Mouse (Mus musculus): ENCODE results near the gene Brsk2. TPM values are rescaled to one million over a fixed set of nuclear protein-coding genes. Genes with fewer than 3 reads are reported as not detected.

The Brsk2 gene
- polyA plus RNA-seq, 1 experiment from 2014 or later = not detected

GRCm38 (mm10) chr7:141966281-141966680 lies 16.7 kb downstream of the Brsk2 start:
- Histone ChIP-seq H3K79me2 (ENCODE audit: inconsistent target) (no peaks in the 10 kb centered on the region), H3K4me3 (ENCODE audit: inconsistent target) (no peak overlapping the region), H3K36me3 (ENCODE audit: inconsistent target) (no peaks in the 10 kb centered on the region), H3K27ac (no peak overlapping the region)
- 81% methylated on average over 2 of the region's 2 CpGs for WGBS (ENCODE audit: missing documents)

- Histone ChIP-seq H3K4me3 (ENCODE audit: inconsistent target) (no peak overlapping the region), H3K27ac (no peak overlapping the region), H3K79me2 (ENCODE audit: inconsistent target) (no peaks in the 10 kb centered on the region), H3K36me3 (ENCODE audit: inconsistent target) (no peaks in the 10 kb centered on the region)
- 19% methylated on average over 7 of the region's 7 CpGs for WGBS (ENCODE audit: missing documents)
These were observed 23.5 kb downstream of the Brsk2 start for GRCm38 (mm10) chr7:141972831-141973619.

GRCm38 (mm10) chr7:141978003-141978402 lies 28.5 kb downstream of the Brsk2 start:
- no peaks in the 10 kb centered on the region for H3K36me3 ChIP-seq (ENCODE audit: inconsistent target)
- H3K79me2 ChIP-seq (ENCODE audit: inconsistent target) = no peaks in the 10 kb centered on the region
- H3K4me3 ChIP-seq (ENCODE audit: inconsistent target) = no peak overlapping the region
- H3K27ac ChIP-seq = no peak overlapping the region
- WGBS (ENCODE audit: missing documents) = 80% methylated on average over 6 of the region's 6 CpGs

DNA sequence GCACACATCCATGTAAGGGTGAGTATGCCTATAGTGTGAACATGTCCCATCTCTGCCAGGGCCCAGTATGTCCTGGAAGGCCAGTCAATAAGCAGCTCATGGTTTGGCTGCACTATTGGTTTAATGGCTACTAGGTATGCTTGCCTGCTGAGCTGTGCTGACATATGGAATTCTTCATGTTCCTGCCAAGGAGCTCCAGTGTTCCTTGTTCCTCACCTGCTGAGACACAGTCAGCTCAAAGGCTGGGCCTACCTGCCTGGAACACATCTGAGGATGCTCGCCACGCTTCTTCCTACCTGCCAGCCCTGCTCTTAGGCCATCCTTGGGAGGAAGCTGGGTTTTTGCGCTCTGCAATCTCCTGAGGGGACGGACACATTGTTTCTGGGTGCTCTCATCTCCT lies 29.7 kb downstream of the Brsk2 start:
- Histone ChIP-seq H3K4me3 (ENCODE audit: inconsistent target) (no peak overlapping the region), H3K36me3 (ENCODE audit: inconsistent target) (no peaks in the 10 kb centered on the region), H3K27ac (no peak overlapping the region), H3K79me2 (ENCODE audit: inconsistent target) (no peaks in the 10 kb centered on the region)
- WGBS (ENCODE audit: missing documents) = 91% methylated on average over 4 of the region's 4 CpGs

- 87% methylated on average over 7 of the region's 7 CpGs for WGBS (ENCODE audit: missing documents)
- no peak overlapping the region for H3K4me3 ChIP-seq (ENCODE audit: inconsistent target)
- H3K27ac ChIP-seq = no peak overlapping the region
These were observed 31.7 kb downstream of the Brsk2 start for GRCm38 (mm10) chr7:141981237-141981636.

GRCm38 (mm10) chr7:141988314-141988806 lies 38.8 kb downstream of the Brsk2 start:
- 90% methylated on average over 7 of the region's 7 CpGs for WGBS (ENCODE audit: missing documents)
- Histone ChIP-seq H3K79me2 (ENCODE audit: inconsistent target) (no peaks in the 10 kb centered on the region), H3K27ac (no peak overlapping the region), H3K36me3 (ENCODE audit: inconsistent target) (no peaks in the 10 kb centered on the region), H3K4me3 (ENCODE audit: inconsistent target) (no peak overlapping the region)

More at GRCm38 (mm10) chr7:141981237-141981636, 31.7 kb downstream of the Brsk2 start:
- Histone ChIP-seq H3K79me2 (ENCODE audit: inconsistent target) (no peaks in the 10 kb centered on the region), H3K36me3 (ENCODE audit: inconsistent target) (no peaks in the 10 kb centered on the region)

GRCm38 (mm10) chr7:141991183-141991582 lies 41.6 kb downstream of the Brsk2 start:
- Histone ChIP-seq H3K36me3 (ENCODE audit: inconsistent target) (no peaks in the 10 kb centered on the region), H3K27ac (no peak overlapping the region), H3K79me2 (ENCODE audit: inconsistent target) (no peaks in the 10 kb centered on the region), H3K4me3 (ENCODE audit: inconsistent target) (no peak overlapping the region)
- WGBS (ENCODE audit: missing documents) = 92% methylated on average over 2 of the region's 2 CpGs

DNA sequence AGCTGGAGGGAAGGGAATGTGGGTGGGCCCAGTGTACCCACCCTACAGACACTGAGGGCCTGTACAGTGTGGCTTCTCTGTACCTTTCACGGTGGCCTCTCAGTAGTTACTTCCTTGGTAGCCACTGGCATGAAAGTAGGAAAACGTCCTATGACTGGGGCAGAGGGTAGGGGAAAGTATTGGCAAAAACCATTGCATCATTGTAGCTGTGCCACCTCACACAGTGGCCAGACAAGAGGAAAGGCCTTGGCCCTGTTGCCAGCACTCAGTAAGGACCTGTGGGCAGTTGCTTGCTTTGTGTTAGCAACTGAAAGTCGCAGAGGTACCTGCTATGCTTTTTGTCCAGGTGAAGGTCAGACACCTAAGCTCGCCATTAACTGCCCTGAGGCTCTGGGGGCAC lies 44.6 kb downstream of the Brsk2 start:
- Histone ChIP-seq H3K4me3 (ENCODE audit: inconsistent target) (no peak overlapping the region), H3K79me2 (ENCODE audit: inconsistent target) (no peaks in the 10 kb centered on the region), H3K27ac (no peak overlapping the region), H3K36me3 (ENCODE audit: inconsistent target) (no peaks in the 10 kb centered on the region)
- 80% methylated on average over 4 of the region's 4 CpGs for WGBS (ENCODE audit: missing documents)

- peaks cover 7% of the 10 kb centered on the region; the same call in 1 of the 2 replicates for H3K36me3 ChIP-seq (ENCODE audit: inconsistent target)
These were observed 51.1 kb downstream of the Brsk2 start for GRCm38 (mm10) chr7:142000661-142001060.

GRCm38 (mm10) chr7:142001597-142002340 lies 52.2 kb downstream of the Brsk2 start:
- WGBS (ENCODE audit: missing documents) = 96% methylated on average over 10 of the region's 22 CpGs
- H3K4me3 ChIP-seq (ENCODE audit: inconsistent target) = no peak overlapping the region
- H3K27ac ChIP-seq = no peak overlapping the region
- no peaks in the 10 kb centered on the region for H3K79me2 ChIP-seq (ENCODE audit: inconsistent target)
- H3K36me3 ChIP-seq (ENCODE audit: inconsistent target) = peaks cover 10% of the 10 kb centered on the region; the same call in 1 of the 2 replicates

More at GRCm38 (mm10) chr7:142000661-142001060, 51.1 kb downstream of the Brsk2 start:
- WGBS (ENCODE audit: missing documents) = 94% methylated on average over 3 of the region's 3 CpGs
- H3K4me3 ChIP-seq (ENCODE audit: inconsistent target) = no peak overlapping the region
- no peak overlapping the region for H3K27ac ChIP-seq
- no peaks in the 10 kb centered on the region for H3K79me2 ChIP-seq (ENCODE audit: inconsistent target)

DNA sequence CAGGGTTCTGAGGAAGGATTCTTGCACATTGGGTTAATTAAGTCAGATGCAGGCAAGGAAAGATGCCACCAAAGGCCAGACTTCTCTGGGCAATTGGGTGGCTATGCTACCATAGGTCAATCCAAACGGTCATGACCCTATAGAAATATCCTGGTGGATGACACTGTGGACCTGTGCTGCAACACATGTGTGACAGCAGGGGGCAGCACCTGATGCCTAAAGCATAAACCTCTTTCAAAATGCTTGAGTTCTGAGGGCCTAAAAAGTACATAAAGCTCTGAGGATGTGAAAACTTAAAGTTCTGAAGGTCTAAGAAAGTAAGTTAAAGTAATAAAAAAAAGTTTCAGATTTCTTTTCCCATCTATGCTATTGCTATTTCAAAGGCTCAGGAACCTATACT lies 67.0 kb downstream of the Brsk2 start:
- peaks cover 38% of the 10 kb centered on the region; the same call in 1 of the 2 replicates for H3K36me3 ChIP-seq (ENCODE audit: inconsistent target)
- 29% methylated on average over 1 of the region's 1 CpGs for WGBS (ENCODE audit: missing documents)
- H3K4me3 ChIP-seq (ENCODE audit: inconsistent target) = no peak overlapping the region
- H3K27ac ChIP-seq = no peak overlapping the region
- peaks cover 45% of the 10 kb centered on the region; the same call in 1 of the 2 replicates for H3K79me2 ChIP-seq (ENCODE audit: inconsistent target)

GRCm38 (mm10) chr7:142019699-142020098 lies 70.1 kb downstream of the Brsk2 start:
- Histone ChIP-seq H3K4me3 (ENCODE audit: inconsistent target) (no peak overlapping the region), H3K36me3 (ENCODE audit: inconsistent target) (peaks cover 11% of the 10 kb centered on the region; the same call in 1 of the 2 replicates), H3K27ac (no peak overlapping the region), H3K79me2 (ENCODE audit: inconsistent target) (peaks cover 77% of the 10 kb centered on the region)
- 74% methylated on average over 2 of the region's 2 CpGs for WGBS (ENCODE audit: missing documents)

DNA sequence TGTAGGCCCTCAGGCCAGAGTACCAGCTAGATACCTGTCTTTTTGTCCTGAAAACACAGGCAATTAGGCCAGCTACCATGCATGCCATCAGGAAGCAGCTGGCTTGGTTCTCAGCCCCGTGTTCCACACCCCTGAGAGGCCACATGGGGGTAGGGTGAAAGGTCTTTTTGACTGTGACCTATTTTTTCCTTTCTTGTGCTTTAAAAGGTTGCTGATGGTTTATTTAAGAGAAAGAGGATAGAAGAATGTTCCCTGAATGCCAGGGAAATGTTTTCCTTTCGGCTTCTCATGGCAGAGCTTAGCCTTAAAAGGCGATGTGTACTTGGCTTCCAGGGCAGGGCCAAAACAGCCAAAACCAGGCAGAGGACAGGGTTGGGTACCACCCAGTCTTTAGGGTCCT lies 71.3 kb downstream of the Brsk2 start:
- Histone ChIP-seq H3K36me3 (ENCODE audit: inconsistent target) (no peaks in the 10 kb centered on the region), H3K79me2 (ENCODE audit: inconsistent target) (peaks cover 88% of the 10 kb centered on the region), H3K27ac (no peak overlapping the region), H3K4me3 (ENCODE audit: inconsistent target) (no peak overlapping the region)
- WGBS (ENCODE audit: missing documents) = 68% methylated on average over 3 of the region's 3 CpGs

- WGBS (ENCODE audit: missing documents) = 90% methylated on average over 2 of the region's 2 CpGs
- Histone ChIP-seq H3K27ac (no peak overlapping the region), H3K36me3 (ENCODE audit: inconsistent target) (no peaks in the 10 kb centered on the region), H3K4me3 (ENCODE audit: inconsistent target) (no peak overlapping the region), H3K79me2 (ENCODE audit: inconsistent target) (peaks cover 100% of the 10 kb centered on the region)
These were observed 75.6 kb downstream of the Brsk2 start for GRCm38 (mm10) chr7:142025196-142025595.

GRCm38 (mm10) chr7:142025926-142026325 lies 76.4 kb downstream of the Brsk2 start:
- H3K4me3 ChIP-seq (ENCODE audit: inconsistent target) = no peak overlapping the region
- no peaks in the 10 kb centered on the region for H3K36me3 ChIP-seq (ENCODE audit: inconsistent target)
- 96% methylated on average over 4 of the region's 4 CpGs for WGBS (ENCODE audit: missing documents)
- peaks cover 100% of the 10 kb centered on the region for H3K79me2 ChIP-seq (ENCODE audit: inconsistent target)
- no peak overlapping the region for H3K27ac ChIP-seq

Measured in macrophage (primary cell).